Mouse (Mus musculus) cerebellum, adult (tissue): ENCODE measurements around the gene Myrfl.

ENCODE experiments used
- ATAC-seq: cut with Nextera tagmentation; 2 replicates; pipeline ENCODE4 v1.9.2; 2017; ENCODE audit warnings: mild to moderate bottlenecking, moderate library complexity, mixed read lengths; ENCODE audit not compliant: insufficient number of reproducible peaks, low FRiP score, low TSS enrichment

Myrfl gene

GRCm38 (mm10) chr10:116841551-116841950, 55.2 kb downstream of the Myrfl start:
- ATAC-seq = no peak

- ATAC-seq = no peak
Observed at GRCm38 (mm10) chr10:116830676-116831075, 66.0 kb downstream of the Myrfl start.

GRCm38 (mm10) chr10:116828099-116828498, 68.6 kb downstream of the Myrfl start:
- no peak for ATAC-seq

- ATAC-seq = no peak
Observed at GRCm38 (mm10) chr10:116827306-116827705, 69.4 kb downstream of the Myrfl start.

GRCm38 (mm10) chr10:116815311-116816060, 81.2 kb downstream of the Myrfl start:
- no peak for ATAC-seq

GRCm38 (mm10) chr10:116813150-116813549, 83.6 kb downstream of the Myrfl start:
- ATAC-seq = no peak

- no peak for ATAC-seq
Observed at GRCm38 (mm10) chr10:116810738-116811137, 86.0 kb downstream of the Myrfl start.

- no peak for ATAC-seq
Observed at GRCm38 (mm10) chr10:116809383-116809782, 87.3 kb downstream of the Myrfl start.

- no peak for ATAC-seq
Observed at GRCm38 (mm10) chr10:116808556-116809353, 88.0 kb downstream of the Myrfl start.

- ATAC-seq = no peak
Observed at GRCm38 (mm10) chr10:116802178-116802794, 94.4 kb downstream of the Myrfl start.

- ATAC-seq = no peak
Observed at GRCm38 (mm10) chr10:116801281-116801680, 95.4 kb downstream of the Myrfl start.

- ATAC-seq = no peak
Observed at GRCm38 (mm10) chr10:116796066-116796465, 100.7 kb downstream of the Myrfl start.

- no peak for ATAC-seq
Observed at GRCm38 (mm10) chr10:116789096-116789495, 107.6 kb downstream of the Myrfl start.

- no peak for ATAC-seq
Observed at GRCm38 (mm10) chr10:116788431-116788830, 108.3 kb downstream of the Myrfl start.

- no peak for ATAC-seq
Observed at GRCm38 (mm10) chr10:116784098-116784497, 112.6 kb downstream of the Myrfl start.

- ATAC-seq = no peak
Observed at GRCm38 (mm10) chr10:116783020-116783419, 113.7 kb downstream of the Myrfl start.

- no peak for ATAC-seq
Observed at GRCm38 (mm10) chr10:116777947-116778346, 118.8 kb downstream of the Myrfl start.

GRCm38 (mm10) chr10:116776846-116777245, 119.9 kb downstream of the Myrfl start:
- ATAC-seq = no peak

GRCm38 (mm10) chr10:116773846-116774750, 122.6 kb downstream of the Myrfl start:
- ATAC-seq = peak; percentile 54
